Mouse (Mus musculus) induced T-regulatory cell, adult 2 months (primary cell): ENCODE measurements at regions not wholly inside any gene's neighbourhood (a gene's known extent, or its start where the extent isn't known, plus 50 kb on each side); places are given as distances from the start of the nearest gene placed in this dataset.

Source experiments
- DNase-seq: peaks from one replicate; pipeline ENCODE4 v3.0.0-alpha.2; 2012; ENCODE audit warnings: low read depth

DNA sequence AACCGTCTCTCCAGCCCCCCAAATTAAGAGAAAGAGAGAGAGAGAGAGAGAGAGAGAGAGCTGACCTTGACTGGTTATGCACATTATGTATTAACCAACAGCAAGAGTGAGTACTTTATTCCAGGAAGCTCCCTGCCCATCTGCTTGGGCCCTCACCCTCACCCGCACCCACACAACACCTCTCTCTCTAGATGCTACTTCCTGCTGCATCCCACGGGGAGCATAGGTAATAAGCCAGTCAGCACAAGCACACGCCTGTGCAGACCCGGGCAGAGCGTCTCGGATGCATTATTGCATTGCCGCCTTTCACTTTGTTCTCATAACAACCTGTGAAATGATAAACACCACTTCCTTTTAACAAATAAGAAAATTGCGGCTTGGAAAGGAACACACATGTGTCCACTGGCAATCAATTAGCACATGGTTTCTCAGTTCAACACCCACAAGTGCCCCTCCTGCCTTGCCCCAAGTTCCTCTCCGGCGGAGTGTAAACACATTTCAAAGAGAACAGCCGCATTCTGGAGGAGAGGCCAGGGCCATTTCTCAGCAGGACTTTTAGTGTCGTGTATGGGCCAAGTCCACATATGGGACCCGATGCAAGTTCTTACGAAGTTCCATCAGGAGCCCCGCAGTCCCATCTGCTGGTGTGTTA lies 211.7 kb downstream of the Setd4 start:
- DNase-seq = no peak

DNA sequence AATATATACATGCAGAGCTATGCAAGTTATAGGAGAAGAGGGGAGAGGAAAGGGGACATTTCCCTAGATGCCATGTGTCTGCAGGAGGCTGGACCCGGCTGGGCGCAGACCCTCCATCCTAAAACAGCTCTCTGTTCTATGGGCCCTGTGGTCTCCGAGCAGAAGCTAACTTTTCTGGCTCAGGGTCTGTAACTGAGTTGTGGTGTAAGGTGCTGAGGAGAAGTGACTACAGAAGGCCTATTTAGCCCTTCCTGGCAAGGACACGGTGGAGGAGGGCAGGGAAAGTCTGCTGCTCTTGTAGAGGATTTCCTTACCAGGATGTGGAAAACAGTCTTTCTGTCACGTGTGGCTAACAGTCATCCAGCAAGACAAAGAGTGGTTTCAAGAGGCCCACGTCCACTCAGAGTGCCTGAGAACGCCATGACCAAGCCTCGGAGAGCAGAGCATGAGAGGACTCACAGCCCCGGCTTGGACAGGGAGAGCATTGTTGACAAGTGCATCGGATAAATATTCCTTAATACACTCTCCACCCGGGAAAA lies 216.2 kb downstream of the Setd4 start:
- no peak for DNase-seq

DNA sequence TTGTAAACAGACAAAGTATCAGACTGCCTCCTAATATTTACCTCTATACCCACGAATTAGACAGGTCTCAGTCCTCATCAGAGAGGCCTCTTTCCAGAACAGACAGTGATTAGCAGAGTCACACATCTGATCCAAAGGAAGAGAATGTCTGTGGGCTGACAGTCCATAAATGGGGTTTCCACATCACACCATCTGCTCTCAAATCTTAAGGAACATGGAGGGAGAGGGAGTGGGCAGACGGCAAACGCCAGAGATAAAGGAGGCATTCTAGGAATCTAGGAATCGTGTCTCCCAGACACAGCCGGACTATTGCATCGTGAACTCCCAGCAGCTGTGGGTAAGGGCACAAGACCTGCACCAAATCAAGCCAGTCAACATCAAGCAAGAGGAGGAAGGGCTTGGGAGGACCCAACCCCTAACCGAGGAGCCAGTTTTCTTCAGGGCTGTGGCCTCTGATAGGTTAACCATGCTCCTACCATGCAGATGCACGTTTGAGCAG lies 219.8 kb downstream of the Setd4 start:
- no peak for DNase-seq

DNA sequence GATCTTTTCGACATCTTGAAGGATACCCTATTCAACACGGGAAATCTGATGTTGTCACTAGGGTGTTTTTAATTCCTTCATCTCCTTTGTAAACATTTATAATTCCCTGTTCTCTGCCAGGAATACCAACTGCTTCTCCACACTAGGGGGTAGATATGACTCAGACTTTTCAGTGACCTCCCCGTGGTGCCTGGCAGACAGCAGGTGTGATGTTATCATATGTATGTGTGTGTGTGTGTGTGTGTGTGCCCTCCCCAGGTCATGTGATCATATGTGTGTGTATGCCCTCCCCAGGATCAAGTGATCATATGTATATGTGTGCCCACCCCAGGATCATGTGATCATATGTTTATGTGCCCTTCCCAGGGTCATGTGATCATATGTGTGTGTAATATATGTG lies 220.9 kb downstream of the Setd4 start:
- DNase-seq = no peak

DNA sequence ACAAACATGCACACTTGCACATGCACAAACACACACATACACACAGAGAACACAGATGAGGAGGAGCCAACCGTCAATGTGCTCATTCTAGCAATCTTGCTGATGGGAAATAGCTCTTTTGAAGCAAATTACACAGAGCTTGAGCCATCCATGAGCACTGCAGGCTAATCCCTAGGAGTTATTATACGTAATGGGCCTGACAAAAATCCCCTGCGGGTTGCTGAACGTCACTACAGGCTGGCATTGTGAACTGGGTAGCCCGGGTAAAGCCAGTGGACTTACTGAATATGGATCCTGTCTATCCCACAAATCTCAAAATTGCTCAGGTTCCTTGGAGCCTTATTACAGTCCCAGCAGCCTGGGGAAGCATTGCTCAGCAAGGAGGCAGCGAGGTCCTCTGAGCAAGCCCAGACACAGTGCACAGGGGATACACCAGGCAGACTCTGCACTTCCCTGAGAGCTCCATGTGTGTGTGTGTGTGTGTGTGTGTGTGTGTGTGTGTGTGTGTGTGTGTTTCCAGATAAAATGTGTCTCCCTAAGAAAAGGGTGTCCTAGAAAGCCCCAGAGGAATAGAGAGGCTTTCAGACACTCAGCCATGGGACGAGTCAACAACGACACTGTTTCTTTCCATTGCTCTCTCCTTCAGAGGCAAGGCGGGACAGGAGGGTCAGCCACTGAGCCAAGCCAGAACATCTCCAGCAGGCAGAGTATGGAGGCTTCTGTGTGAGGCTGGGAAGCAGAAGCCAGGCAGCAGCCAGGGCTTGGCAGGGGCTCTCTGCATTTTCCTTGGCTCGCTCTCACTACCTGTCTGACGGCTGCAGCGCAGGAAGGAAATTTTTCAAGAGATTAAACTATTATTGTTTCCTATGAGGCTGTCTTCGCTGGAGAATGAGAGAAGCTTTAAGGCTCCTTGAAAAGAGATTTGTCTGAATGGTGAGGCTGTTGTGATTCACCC lies 222.9 kb downstream of the Setd4 start:
- no peak for DNase-seq

DNA sequence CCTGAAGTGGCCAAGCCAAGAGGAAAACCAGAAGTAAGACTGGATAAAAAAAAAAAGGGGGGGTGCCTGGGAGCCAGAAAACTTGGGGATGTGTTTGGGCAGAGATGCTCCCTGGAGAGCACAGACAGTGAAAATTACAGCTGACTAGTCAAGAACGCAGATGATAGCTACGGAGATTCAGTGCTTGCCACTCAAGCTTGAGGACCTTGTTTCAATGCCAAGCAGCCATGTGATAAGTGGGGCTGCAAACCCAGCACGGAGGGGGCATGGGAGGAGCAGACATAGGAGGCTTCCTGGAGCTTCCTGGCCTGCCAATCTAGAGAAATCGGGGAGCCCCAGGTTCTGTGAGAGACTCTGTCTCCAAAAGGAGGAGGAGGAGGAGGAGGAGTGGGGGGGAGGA lies 223.7 kb downstream of the Setd4 start:
- no peak for DNase-seq

DNA sequence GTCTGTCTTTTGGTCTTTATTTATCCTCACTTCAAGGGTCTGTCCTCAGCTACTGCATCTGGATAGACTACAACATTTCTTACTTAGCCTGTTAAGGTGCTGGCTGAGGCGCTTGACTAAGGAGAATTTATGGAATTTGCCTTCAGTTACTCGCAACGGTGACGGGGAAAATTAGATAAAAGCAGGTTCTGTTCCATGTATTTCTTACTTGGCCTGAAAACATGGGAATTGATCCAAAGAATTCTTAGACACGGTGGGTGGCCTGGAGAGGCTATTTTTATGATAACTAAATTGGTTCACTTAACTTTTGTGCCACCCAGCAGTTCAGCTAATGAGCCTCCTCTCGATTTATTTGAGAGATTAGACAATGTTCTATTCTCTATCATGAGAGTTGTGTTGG lies 224.3 kb downstream of the Setd4 start:
- no peak for DNase-seq

GRCm38 (mm10) chr16:93374669-93375068 lies 229.2 kb downstream of the Setd4 start:
- no peak for DNase-seq

DNA sequence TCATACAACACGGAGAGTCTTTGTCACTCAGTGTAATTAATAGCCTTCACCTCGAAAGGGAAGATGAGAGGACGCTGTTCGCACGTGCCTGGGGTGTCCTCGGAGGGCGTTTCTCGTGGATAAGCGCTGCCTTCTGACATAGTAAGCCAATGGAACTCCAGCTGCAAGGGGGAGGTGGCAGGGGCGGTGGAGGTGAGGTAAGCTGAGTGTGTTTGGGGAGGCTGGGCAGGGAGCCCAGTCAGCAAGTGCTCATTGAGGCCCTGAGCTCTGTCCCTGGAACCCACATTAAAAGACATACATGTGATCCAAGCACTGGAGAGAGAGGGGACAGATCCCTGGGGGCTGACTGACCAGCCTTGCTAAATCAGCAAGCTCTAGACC lies 234.1 kb downstream of the Setd4 start:
- DNase-seq = no peak

DNA sequence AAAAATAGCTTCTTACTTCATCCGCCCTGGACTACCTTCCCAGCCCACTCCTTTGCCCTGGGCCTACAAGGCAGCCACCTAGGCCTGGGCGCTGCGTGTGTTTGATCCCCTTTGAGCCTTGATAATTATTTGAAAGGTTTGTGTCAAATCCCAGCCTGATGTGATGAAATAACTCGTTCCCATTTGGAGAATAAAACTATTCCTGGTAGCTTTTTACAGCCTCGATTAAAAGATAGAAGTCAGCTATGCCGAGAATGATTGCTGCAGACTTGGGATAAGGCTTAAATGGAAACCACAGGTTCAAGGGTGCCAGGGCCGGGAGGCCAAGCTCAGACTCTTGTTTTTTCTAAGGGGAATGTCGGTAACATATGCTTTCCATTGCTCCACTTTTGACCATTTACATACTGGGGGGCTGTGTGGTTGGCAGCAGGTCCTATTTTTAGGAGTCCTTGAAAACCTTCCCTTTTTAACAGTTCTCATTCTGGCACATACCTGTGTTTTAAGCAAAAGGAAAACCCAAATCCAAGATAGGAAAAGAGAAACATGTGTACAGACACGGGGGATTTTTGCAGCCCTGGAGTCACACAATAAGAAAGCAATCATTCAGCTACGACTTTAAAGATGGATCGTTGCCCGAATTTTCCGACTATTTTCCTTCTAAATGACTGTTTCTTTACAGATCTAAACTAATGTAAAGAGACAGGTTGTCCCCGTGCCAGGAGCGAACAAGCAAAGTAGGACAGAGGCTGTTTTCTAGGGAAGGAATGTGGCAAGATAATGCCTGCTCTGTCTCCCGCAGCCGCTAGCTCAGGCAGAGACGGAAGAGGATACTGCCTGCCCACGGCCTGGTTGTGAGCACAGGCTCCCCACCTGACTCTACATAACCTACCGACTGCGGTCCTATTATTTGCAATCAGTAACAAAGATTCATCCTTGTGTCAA lies 234.8 kb downstream of the Setd4 start:
- DNase-seq = no peak

- DNase-seq = no peak
Measured at GRCm38 (mm10) chr16:93367995-93368394, 235.9 kb downstream of the Setd4 start.

DNA sequence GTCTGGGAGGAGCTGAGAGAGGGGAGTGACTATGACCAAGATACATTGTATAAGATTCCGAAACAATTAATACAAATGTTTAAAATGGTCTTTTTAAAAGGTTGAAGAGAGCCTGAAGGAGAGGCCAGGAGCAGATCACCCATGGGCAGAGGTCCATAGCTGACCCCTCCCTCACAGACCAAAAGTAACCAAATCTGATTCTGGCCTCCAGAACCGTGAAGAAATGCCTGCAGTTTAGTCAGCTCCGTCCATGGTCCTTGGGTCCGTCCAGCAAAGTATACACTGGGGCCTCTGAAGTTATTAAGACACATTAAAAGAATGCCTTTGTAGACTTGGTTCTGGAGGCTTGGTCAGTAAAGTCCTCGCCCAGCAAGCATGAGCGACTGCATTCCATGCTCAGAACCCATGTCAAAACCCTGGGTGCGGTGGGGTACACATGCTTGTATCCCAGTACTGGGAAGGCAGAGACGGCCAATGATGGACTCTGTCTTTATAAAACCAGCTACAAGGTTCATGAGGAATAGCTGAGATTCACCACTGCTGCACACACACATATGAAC lies 236.5 kb downstream of the Setd4 start:
- DNase-seq = no peak

GRCm38 (mm10) chr16:93366383-93366941 lies 237.4 kb downstream of the Setd4 start:
- DNase-seq = no peak

DNA sequence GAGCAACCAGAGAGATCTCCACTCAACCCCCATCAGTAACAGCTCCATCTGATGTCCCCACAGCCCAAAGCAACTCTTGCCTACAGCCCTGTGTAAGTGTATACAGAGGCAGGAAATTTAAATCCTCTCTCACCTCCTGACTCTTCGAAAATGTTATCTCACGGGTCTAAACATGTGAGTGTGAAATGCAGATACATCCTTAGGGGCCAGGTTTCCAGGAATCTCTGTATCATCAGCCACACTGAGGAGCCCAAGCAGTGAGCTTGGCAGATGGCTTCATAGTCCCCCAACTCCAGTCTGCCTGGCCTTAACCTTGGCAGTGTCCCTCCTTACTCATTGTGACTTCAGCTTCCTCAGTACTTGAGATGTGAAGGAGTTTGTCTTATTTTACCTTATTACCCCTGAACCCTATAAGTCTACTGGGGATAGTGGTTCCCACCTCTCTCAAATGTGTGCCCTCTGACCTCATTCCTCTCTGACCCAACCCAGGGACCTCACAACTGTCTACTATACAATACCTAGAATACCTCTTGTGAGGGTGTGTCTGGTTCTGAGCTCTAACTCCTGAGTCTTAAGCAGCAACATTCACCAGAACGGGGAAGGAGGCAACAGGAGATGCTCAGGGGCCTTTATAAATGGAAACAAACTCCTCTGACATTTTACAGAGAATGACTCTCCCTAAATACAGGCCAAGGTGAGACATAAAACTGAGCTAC lies 238.5 kb downstream of the Setd4 start:
- no peak for DNase-seq

DNA sequence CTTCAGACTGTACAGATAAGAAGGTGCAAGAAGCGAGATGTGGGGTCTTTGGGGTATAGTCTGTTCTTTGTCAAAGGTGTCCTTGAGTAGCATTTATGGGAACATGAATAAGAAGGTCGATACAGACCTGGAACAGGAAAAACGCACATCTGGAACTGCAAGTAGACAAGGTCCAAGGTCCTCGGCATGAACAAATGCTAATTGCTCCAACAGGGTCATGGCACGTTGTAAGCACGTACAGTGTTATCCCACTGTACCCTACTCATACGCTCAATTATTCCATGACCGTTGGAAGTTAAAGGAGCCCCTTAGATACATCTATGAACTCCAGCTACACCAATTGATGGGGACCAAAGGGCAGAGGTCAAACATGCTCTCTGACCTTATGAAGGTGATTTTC lies 244.1 kb downstream of the Setd4 start:
- no peak for DNase-seq

- no peak for DNase-seq
Measured at GRCm38 (mm10) chr16:93358613-93359012, 245.2 kb downstream of the Setd4 start.

DNA sequence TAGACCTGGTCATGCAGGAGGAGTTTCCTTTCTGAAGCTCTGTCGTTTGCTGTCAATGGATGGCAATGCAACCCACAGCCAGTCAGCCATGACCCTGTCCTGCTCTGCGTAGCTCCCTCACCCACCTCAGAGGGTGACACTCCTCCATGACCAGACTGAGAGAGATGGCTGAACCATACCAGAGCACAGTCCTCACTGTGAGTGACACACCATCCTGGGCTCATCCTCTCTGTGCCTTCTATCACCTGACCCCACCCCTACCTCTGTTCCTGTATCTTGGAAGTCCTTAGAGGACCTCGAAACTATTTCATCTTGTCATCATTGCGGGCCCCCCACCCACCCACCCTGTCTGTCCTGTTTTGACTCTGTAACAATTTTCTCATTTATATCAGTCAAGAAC lies 245.7 kb downstream of the Setd4 start:
- no peak for DNase-seq

- DNase-seq = no peak
Measured at GRCm38 (mm10) chr16:93355204-93355899, 248.5 kb downstream of the Setd4 start.

DNA sequence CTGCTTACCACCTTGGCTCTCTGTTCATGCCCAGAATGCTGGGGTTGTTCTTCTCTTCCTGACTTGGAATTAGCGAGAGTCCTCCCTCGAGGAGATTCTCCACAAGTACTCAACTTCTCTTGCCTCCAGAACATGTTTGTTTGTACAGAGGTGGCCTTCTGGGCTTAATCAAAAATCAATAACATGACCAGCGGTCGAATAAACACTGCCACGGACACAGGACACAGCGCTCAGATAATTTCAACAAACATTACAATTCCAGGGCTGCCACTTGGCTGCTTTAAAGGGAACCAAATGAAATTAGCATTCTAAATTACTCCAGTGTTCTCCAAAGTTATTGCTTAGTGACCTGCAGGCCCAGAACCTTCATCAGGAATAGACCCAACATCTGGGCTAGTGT lies 249.9 kb downstream of the Setd4 start:
- no peak for DNase-seq

DNA sequence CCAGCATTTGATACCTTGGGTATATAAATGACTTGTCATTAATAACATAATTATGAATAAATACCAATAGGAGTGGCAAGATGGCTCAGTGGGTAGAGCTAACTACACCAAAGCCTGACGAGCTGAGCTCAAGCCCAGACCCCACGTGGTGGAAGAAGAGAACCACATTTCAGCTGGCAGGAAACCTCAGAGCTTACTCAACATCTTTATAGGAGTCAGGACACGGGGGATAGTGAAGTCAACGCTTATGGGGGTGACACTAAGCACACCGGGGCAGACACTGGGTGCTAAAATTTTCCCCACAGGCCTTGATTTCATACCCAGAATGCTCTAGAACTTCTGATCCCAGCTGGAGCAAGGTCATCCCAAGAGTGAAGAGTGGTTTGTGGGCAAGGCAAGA lies 259.3 kb downstream of the Setd4 start:
- DNase-seq = no peak
